Mouse (Mus musculus) liver, embryonic 15.5 days (tissue): Measurements from ENCODE around the gene Tspo2. TPM values are rescaled to one million over a fixed set of nuclear protein-coding genes. Genes with fewer than 3 reads are reported as not detected.

ENCODE experiments used
- ATAC-seq: fragments of 200-750 bp; cut with Nextera tagmentation; 2 replicates; pipeline ENCODE4 v1.8.0; 2017; ENCODE audit warnings: moderate number of reproducible peaks, mild to moderate bottlenecking, moderate library complexity; ENCODE audit not compliant: insufficient read depth
- H3K27ac ChIP-seq: fragments of 300-500 bp; sonication (generic); replicated peaks from 2 replicates; pipeline ENCODE4 v1.5.1; 2015; ENCODE audit warnings: mild to moderate bottlenecking, inconsistent platforms
- H3K27me3 ChIP-seq: fragments of 300-500 bp; sonication (generic); 2 replicates; pipeline ENCODE4 v1.6.1; 2015; ENCODE audit warnings: mild to moderate bottlenecking, inconsistent platforms
- H3K36me3 ChIP-seq: fragments of 300-500 bp; sonication (generic); replicated peaks from 2 replicates; pipeline ENCODE4 v1.6.1; 2015; ENCODE audit warnings: moderate library complexity, mild to moderate bottlenecking, inconsistent platforms
- H3K4me1 ChIP-seq: fragments of 300-500 bp; sonication (generic); replicated peaks from 2 replicates; pipeline ENCODE4 v1.6.1; 2015; ENCODE audit warnings: inconsistent platforms
- H3K4me2 ChIP-seq: fragments of 300-500 bp; sonication (generic); 2 replicates; pipeline ENCODE4 v1.6.1; 2015; ENCODE audit warnings: moderate library complexity, mild to moderate bottlenecking, inconsistent platforms
- H3K4me3 ChIP-seq: fragments of 300-500 bp; sonication (generic); replicated peaks from 2 replicates; pipeline ENCODE4 v1.5.1; 2015; ENCODE audit warnings: mild to moderate bottlenecking, inconsistent platforms
- H3K9ac ChIP-seq: fragments of 300-500 bp; sonication (generic); 2 replicates; pipeline ENCODE4 v1.6.1; 2015; ENCODE audit warnings: moderate library complexity, mild to moderate bottlenecking, inconsistent platforms
- H3K9me3 ChIP-seq: fragments of 300-500 bp; sonication (generic); replicated peaks from 2 replicates; pipeline ENCODE4 v1.6.1; 2016; ENCODE audit warnings: inconsistent platforms
- WGBS: fragments of 180-500 bp; shearing (Covaris S2); methylation state at CpG from one replicate; pipeline ENCODE4 v1.1.7; 2015; ENCODE audit warnings: mixed read lengths; ENCODE audit not compliant: insufficient replicate concordance; 5-methylcytosine and 5-hydroxymethylcytosine counted together
- polyA plus RNA-seq: library from polyadenylated mRNA; unstranded; fragments of >200 nt; fragmentation: Nextera tagmentation; extraction: Ambion mirVana; gene quantifications from 2 replicates; pipeline ENCODE4 v1.2.1, GENCODE M21; 2015

The Tspo2 gene
- polyA plus RNA-seq, 1 experiment from 2014 or later, result 182 TPM

- H3K36me3 ChIP-seq, result no peaks in the 10 kb centered on the region
- no peak overlapping the region for H3K4me2 ChIP-seq
- H3K9ac ChIP-seq, result no peak overlapping the region
- H3K4me1 ChIP-seq, result peaks cover 56% of the 10 kb centered on the region
- WGBS, result 62% methylated on average over 5 of the region's 5 CpGs
- H3K27me3 ChIP-seq, result no peaks in the 10 kb centered on the region
- H3K27ac ChIP-seq, result no peak overlapping the region
- no peaks in the 10 kb centered on the region for H3K9me3 ChIP-seq
- no peak for ATAC-seq
- H3K4me3 ChIP-seq, result no peak overlapping the region
These were observed 20.3 kb downstream of the Tspo2 start for GRCm38 (mm10) chr17:48431054-48431453.

GRCm38 (mm10) chr17:48430394-48430793 lies 20.9 kb downstream of the Tspo2 start:
- H3K4me2 ChIP-seq, result no peak overlapping the region
- no peak overlapping the region for H3K4me3 ChIP-seq
- no peak overlapping the region for H3K9ac ChIP-seq
- no peak overlapping the region for H3K27ac ChIP-seq
- WGBS, result 24% methylated on average over 5 of the region's 5 CpGs
- ATAC-seq, result no peak
- H3K27me3 ChIP-seq, result no peaks in the 10 kb centered on the region
- no peaks in the 10 kb centered on the region for H3K36me3 ChIP-seq
- peaks cover 62% of the 10 kb centered on the region for H3K4me1 ChIP-seq
- no peaks in the 10 kb centered on the region for H3K9me3 ChIP-seq

DNA sequence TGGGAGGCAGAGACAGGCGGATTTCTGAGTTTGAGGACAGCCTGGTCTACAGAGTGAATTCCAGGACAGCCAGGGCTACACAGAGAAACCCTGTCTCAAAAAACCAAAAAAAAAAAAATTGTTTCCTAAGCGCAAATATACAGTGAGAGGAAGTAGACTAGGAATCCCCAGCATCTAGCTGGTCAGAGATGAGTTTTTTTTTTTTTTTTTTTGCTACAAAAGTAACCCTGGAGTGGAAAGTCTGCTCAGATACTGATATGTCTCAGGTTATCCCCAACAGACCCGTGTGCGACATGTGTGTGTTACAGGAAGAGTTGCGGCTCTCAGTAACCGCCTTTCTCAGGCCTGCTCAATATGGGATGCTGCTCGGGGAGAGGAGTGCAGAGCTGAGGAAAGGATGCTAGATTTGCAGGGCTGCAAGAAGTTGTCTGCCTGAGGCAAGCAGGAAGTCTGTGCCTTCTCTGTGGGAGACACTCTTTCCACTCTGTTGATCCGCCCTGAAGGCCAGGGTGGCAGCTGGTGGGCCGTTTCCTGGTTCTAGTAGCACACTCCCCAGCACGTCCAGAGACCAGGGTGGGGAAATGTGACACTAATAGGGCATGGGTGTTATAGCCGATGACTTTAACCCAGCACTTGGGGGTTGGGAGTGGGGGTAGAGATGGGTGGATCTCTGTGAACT lies 23.3 kb downstream of the Tspo2 start:
- no peak for ATAC-seq
- Histone ChIP-seq H3K27me3 (no peaks in the 10 kb centered on the region), H3K27ac (no peak overlapping the region), H3K9me3 (no peaks in the 10 kb centered on the region), H3K9ac (no peak overlapping the region), H3K4me1 (peaks cover 61% of the 10 kb centered on the region), H3K4me2 (no peak overlapping the region), H3K36me3 (no peaks in the 10 kb centered on the region), H3K4me3 (no peak overlapping the region)
- WGBS, result 32% methylated on average over 11 of the region's 11 CpGs

DNA sequence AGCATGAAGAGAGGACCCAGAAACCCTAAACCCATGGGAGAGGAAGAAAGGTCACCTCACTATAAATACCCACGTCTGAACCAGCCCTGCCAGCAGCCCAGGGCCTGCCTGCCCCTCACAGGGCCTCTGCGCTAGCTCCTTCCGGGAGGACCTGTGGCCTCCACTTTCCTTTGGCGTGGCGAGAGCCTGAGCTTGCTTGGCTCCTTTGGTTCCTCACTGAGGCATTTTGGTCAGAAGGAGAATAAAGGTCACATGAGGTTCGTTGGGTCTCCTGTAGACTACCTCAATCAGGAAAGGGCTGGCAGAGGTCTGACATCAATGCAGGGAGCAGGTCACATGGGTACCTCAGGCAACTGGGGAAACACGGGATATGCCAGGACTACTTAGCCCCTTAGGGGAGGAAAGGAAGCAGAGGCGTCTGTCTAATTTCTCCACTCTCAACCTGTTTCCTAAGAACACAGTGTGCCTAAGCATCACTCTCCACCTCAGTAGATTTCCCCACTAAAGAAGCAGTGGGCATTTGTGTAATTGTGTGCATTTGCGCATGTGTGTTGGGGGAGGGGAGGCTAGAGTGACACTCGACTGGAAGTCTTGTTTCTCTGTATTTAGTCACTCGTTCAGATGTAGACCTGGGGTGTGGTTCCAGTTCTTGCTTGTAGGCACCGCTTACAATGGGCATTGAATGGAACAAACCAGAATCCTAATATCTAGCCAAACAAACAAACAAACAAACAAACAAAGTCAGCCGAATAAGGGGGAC lies 24.2 kb downstream of the Tspo2 start:
- Histone ChIP-seq H3K9ac (no peak overlapping the region), H3K4me3 (no peak overlapping the region), H3K36me3 (no peaks in the 10 kb centered on the region), H3K27me3 (no peaks in the 10 kb centered on the region), H3K9me3 (no peaks in the 10 kb centered on the region), H3K27ac (peak overlapping the region; percentile 51; the same call in 1 of the 2 replicates), H3K4me2 (no peak overlapping the region), H3K4me1 (peaks cover 52% of the 10 kb centered on the region)
- ATAC-seq, result no peak
- WGBS, result 38% methylated on average over 13 of the region's 13 CpGs

- Histone ChIP-seq H3K4me3 (0 out of 2 replicates have a peak overlapping the region, but pooled peaks have one; percentile 2), H3K4me2 (peak overlapping the region; percentile 36), H3K36me3 (0 out of 2 replicates have a peak, but pooled peaks cover 3% of the 10 kb centered on the region), H3K9me3 (no peaks in the 10 kb centered on the region), H3K27me3 (no peaks in the 10 kb centered on the region), H3K4me1 (peaks cover 48% of the 10 kb centered on the region), H3K9ac (no peak overlapping the region), H3K27ac (no peak overlapping the region; the same call in 1 of the 2 replicates)
- 19% methylated on average over 9 of the region's 9 CpGs for WGBS
- peak; percentile 53; the same call in 1 of the 2 replicates for ATAC-seq
These were observed 25.3 kb downstream of the Tspo2 start for GRCm38 (mm10) chr17:48425823-48426612.

- Histone ChIP-seq H3K9ac (no peak overlapping the region), H3K27ac (no peak overlapping the region), H3K4me3 (no peak overlapping the region), H3K36me3 (0 out of 2 replicates have a peak, but pooled peaks cover 8% of the 10 kb centered on the region), H3K27me3 (no peaks in the 10 kb centered on the region), H3K9me3 (no peaks in the 10 kb centered on the region), H3K4me2 (no peak overlapping the region), H3K4me1 (peaks cover 45% of the 10 kb centered on the region)
- WGBS, result 76% methylated on average over 9 of the region's 9 CpGs
- ATAC-seq, result no peak
These were observed 27.1 kb downstream of the Tspo2 start for GRCm38 (mm10) chr17:48424237-48424636.

GRCm38 (mm10) chr17:48419571-48419970 lies 31.8 kb downstream of the Tspo2 start:
- 50% methylated on average over 2 of the region's 2 CpGs for WGBS
- H3K9ac ChIP-seq, result no peak overlapping the region

GRCm38 (mm10) chr17:48418781-48419180 lies 32.5 kb downstream of the Tspo2 start:
- Histone ChIP-seq H3K27ac (0 out of 2 replicates have a peak overlapping the region, but pooled peaks have one; percentile 66), H3K9ac (no peak overlapping the region), H3K4me1 (peaks cover 42% of the 10 kb centered on the region), H3K36me3 (peaks cover 60% of the 10 kb centered on the region), H3K27me3 (no peaks in the 10 kb centered on the region), H3K4me3 (0 out of 2 replicates have a peak overlapping the region, but pooled peaks have one; percentile 10), H3K4me2 (peak overlapping the region; percentile 52), H3K9me3 (no peaks in the 10 kb centered on the region)
- 42% methylated on average over 1 of the region's 1 CpGs for WGBS
- ATAC-seq, result no peak

More at GRCm38 (mm10) chr17:48419571-48419970, 31.8 kb downstream of the Tspo2 start:
- H3K27me3 ChIP-seq, result no peaks in the 10 kb centered on the region
- H3K27ac ChIP-seq, result peak overlapping the region; percentile 10; the same call in 1 of the 2 replicates
- no peak overlapping the region for H3K4me3 ChIP-seq
- H3K36me3 ChIP-seq, result peaks cover 53% of the 10 kb centered on the region
- no peak for ATAC-seq
- H3K4me2 ChIP-seq, result no peak overlapping the region
- H3K4me1 ChIP-seq, result peaks cover 42% of the 10 kb centered on the region
- no peaks in the 10 kb centered on the region for H3K9me3 ChIP-seq

DNA sequence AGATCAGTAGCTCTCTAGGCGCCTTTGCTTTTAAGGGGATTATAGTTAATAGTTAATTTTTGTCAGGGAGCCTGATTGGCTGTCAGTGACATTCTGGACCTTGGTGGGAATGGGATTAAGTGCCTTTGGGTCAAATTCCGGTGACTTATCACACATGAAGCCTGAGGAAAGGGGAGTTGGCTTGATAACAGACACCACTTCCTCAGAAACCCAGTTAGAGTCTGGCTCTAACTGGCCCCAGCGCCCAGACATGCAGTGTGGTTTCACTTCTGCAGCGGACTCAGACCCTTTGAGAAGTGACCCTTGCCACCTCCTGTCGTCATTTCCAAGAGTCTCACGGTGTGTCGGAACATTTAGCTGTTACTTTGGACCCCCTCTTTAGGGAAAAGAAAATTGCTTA lies 33.1 kb downstream of the Tspo2 start:
- Histone ChIP-seq H3K4me1 (peaks cover 42% of the 10 kb centered on the region), H3K9ac (peak overlapping the region; percentile 9; the same call in 1 of the 2 replicates), H3K27ac (peak overlapping the region; percentile 66), H3K4me3 (peak overlapping the region; percentile 10), H3K9me3 (no peaks in the 10 kb centered on the region), H3K36me3 (peaks cover 66% of the 10 kb centered on the region), H3K27me3 (no peaks in the 10 kb centered on the region), H3K4me2 (peak overlapping the region; percentile 52)
- whole genome bisulfite sequencing, result 12% methylated on average over 7 of the region's 7 CpGs
- ATAC-seq, result peak; percentile 53; the same call in 1 of the 2 replicates

DNA sequence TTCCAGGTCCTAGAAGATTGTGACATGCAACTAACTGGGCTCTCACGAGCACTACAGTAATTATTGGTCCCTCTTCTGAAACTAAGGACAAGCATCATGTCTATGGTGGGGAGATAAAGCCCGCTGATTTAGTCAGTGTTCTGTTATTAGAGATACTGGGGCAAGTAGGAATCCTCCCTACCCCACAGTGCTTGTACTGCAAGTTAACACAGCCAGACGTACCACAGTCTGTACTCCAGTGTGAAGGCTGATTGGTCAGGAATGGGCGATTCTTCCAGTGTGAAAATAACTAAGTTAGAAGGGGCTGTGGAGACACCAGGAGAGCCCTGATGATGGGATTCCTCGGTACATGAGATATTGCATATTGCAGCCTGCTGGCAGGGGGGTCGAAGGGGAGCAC lies 33.8 kb downstream of the Tspo2 start:
- H3K27ac ChIP-seq, result peak overlapping the region; percentile 66
- WGBS, result 41% methylated on average over 6 of the region's 6 CpGs
- H3K36me3 ChIP-seq, result peaks cover 71% of the 10 kb centered on the region
- no peaks in the 10 kb centered on the region for H3K27me3 ChIP-seq
- H3K4me1 ChIP-seq, result peaks cover 42% of the 10 kb centered on the region
- H3K4me3 ChIP-seq, result peak overlapping the region; percentile 10; the same call in 1 of the 2 replicates
- no peaks in the 10 kb centered on the region for H3K9me3 ChIP-seq
- H3K9ac ChIP-seq, result peak overlapping the region; percentile 23; the same call in 1 of the 2 replicates
- peak; percentile 51; the same call in 1 of the 2 replicates for ATAC-seq
- H3K4me2 ChIP-seq, result peak overlapping the region; percentile 52
